Mouse (Mus musculus) G1E (cell line): ENCODE data around the gene Eefsec. TPM values are rescaled to one million over a fixed set of nuclear protein-coding genes. Genes with fewer than 3 reads are reported as not detected.

Experiments
- ATAC-seq: 2 replicates; pipeline ENCODE4 v1.8.0; 2016; ENCODE audit warnings: mild to moderate bottlenecking; ENCODE audit not compliant: insufficient number of reproducible peaks, poor library complexity, low FRiP score, severe bottlenecking; ENCODE audit errors: extremely low read depth
- DNase-seq: peaks from one replicate; pipeline ENCODE4 v3.0.0; 2012; ENCODE audit warnings: low spot score
- H3K27me3 ChIP-seq: 2 replicates; pipeline ENCODE4 v1.6.1; 2012; ENCODE audit warnings: mild to moderate bottlenecking, low read length, inconsistent platforms; ENCODE audit not compliant: insufficient read depth
- H3K36me3 ChIP-seq: replicated peaks from 2 replicates; pipeline ENCODE3; 2012; ENCODE audit warnings: mild to moderate bottlenecking, inconsistent platforms
- H3K4me1 ChIP-seq: 2 replicates; pipeline ENCODE4 v1.6.1; 2012; ENCODE audit warnings: low read depth, low read length, inconsistent platforms, mixed read lengths; ENCODE audit not compliant: insufficient read depth
- H3K4me3 ChIP-seq: 2 replicates; pipeline ENCODE4 v1.5.1; 2012; ENCODE audit warnings: low read depth, mild to moderate bottlenecking, inconsistent platforms, low read length, moderate library complexity, mixed read lengths
- H3K9me3 ChIP-seq: replicated peaks from 2 replicates; pipeline ENCODE4 v1.6.1; 2012; ENCODE audit warnings: inconsistent platforms
- CTCF ChIP-seq: IDR thresholded peaks from 2 replicates; pipeline ENCODE4 v1.5.1; 2012; ENCODE audit warnings: low read depth, low read length, inconsistent platforms, mixed read lengths
- GATA1 ChIP-seq: IDR thresholded peaks from 2 replicates; pipeline ENCODE4 v1.6.1; 2012; ENCODE audit warnings: borderline replicate concordance, low read length, inconsistent platforms, mixed read lengths
- GATA2 ChIP-seq: IDR thresholded peaks from 2 replicates; pipeline ENCODE4 v1.6.1; 2012; ENCODE audit warnings: low read depth, low read length, inconsistent platforms, borderline replicate concordance
- POLR2AphosphoS5 ChIP-seq: IDR thresholded peaks from 2 replicates; pipeline ENCODE4 v1.6.1; 2012; ENCODE audit warnings: low read depth, low read length, inconsistent platforms; ENCODE audit not compliant: insufficient replicate concordance
- TAL1 ChIP-seq: conservative IDR thresholded peaks from 2 replicates; pipeline ENCODE4 v1.6.1; 2012; ENCODE audit warnings: low read depth, low read length, inconsistent platforms, mixed read lengths
- polyA plus RNA-seq: library from polyadenylated mRNA; stranded (reverse); fragments of >175 nt; gene quantifications from 2 replicates; pipeline ENCODE4 v1.2.3, GENCODE M21; 2012
- total RNA-seq, 2 experiments: library from RNA; stranded (forward) in 1 of 2; stranded (reverse) in 1 of 2; fragments of 200-1000 nt in 1 of 2; fragments of >200 nt in 1 of 2; fragmentation: Nextera tagmentation in 1 of 2; gene quantifications; 2 replicates each; pipeline ENCODE4 v1.2.3; 2014 to 2017

Gene Eefsec
- total and polyA plus RNA-seq, 3 experiments, result 12.3 to 50.6 (median 24.7) TPM

DNA sequence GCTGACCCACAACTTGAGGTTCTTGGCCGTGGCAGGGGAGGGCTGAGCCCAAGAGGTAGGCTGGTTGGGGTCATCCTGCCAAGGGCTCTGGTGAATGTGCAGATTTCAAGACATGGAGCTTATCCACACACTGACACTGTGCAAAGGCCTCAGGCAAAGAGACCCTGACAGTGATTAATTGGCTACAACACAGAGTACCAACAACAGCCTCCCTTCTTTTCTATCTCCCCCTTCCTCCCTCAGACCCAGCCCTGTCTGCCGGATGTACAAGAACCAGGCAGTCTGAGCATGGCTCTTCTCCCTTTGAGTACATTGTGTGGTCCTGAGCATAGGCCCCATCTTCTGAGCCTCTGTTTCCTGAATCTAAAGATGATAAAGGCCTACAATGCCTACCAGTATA lies 131.0 kb downstream of the Eefsec start:
- no peak overlapping the region for H3K4me3 ChIP-seq
- H3K27me3 ChIP-seq, result no peaks in the 10 kb centered on the region
- DNase-seq, result no peak
- peaks cover 87% of the 10 kb centered on the region for H3K36me3 ChIP-seq
- ATAC-seq, result no peak
- TF ChIP-seq GATA1 (no peak), CTCF (no peak), GATA2 (no peak), TAL1 (no peak), POLR2AphosphoS5 (no peak)
- H3K9me3 ChIP-seq, result no peaks in the 10 kb centered on the region
- peaks cover 4% of the 10 kb centered on the region for H3K4me1 ChIP-seq

DNA sequence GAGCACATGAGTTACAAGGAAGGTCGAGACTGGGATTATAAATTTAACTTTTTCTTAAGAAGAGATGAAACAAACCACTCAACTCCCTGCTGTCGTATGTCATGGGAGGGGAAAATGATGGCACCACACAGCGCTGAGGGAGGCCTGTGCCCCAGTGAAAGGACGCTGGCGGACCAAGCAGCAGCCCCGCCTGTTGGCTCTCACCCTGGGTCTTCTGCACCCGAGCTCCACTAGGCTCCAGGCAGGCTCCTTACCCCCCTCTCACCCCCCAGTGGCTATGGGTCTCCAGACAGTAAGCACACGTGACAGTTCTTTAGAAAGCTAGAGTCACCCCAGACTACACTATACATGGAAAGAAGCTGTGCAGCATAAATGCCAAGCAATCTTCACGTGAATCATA lies 132.4 kb downstream of the Eefsec start:
- no peaks in the 10 kb centered on the region for H3K27me3 ChIP-seq
- ATAC-seq (no peak), DNase-seq (no peak)
- H3K4me1 ChIP-seq, result no peaks in the 10 kb centered on the region
- no peaks in the 10 kb centered on the region for H3K9me3 ChIP-seq
- H3K36me3 ChIP-seq, result peaks cover 86% of the 10 kb centered on the region
- no peak overlapping the region for H3K4me3 ChIP-seq
- TF ChIP-seq TAL1 (no peak), GATA2 (no peak), POLR2AphosphoS5 (no peak), GATA1 (no peak), CTCF (no peak)

DNA sequence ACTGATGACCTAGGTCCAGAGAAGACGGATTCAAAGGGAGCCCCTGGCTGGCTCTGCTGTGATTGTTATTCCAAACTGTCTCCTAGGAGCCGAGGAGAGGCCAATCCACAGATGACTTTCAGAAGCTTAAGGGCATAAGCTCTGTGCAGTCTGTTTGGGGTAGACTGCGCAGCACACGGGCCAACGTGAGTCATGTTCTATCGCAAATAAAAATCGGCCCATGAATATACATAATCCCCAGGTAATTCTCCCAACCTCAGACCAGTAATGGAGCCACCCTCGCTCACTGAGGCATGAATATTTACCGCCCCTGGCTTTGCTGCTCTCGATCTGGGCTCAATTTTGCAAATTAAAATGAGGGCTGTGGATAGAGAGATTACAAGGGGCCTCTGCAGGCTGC lies 134.7 kb downstream of the Eefsec start:
- Histone ChIP-seq H3K36me3 (peaks cover 82% of the 10 kb centered on the region), H3K27me3 (no peaks in the 10 kb centered on the region), H3K9me3 (no peaks in the 10 kb centered on the region), H3K4me3 (no peak overlapping the region), H3K4me1 (peaks cover 5% of the 10 kb centered on the region)
- TF ChIP-seq CTCF, result no peak
- no peak for TF ChIP-seq GATA1
- TF ChIP-seq POLR2AphosphoS5, result no peak
- no peak for TF ChIP-seq TAL1
- no peak for DNase-seq
- ATAC-seq, result no peak

DNA sequence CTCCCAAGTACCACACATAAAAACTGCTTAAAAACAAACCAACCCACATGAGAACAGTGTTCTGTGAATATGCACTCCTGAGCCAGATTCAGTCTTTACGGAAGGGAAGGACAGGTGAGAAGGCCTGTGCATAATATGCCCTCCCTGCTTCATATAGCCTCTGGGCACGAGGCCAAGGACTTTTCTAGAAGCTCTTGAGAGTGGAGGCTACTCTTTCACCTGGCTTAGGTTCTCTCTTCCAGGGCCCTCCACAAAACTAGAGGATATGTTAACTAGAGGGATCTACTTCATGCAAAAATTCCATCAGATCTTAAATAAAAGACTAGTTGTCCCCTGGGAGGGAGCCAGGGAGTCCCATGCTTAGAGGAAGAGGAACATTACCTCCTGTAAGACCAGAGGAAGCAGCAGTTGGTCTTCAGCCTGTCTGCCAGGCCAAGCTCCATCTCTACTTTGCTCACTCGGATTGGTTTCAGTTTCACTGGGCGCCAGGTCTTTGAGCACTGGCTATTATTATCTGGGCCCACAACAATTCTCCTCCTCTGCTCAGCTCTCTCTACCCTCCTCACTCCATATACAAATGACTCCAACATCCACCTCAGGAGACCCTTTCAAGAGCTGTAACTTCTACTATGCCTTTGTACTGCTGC lies 140.1 kb downstream of the Eefsec start:
- H3K9me3 ChIP-seq, result no peaks in the 10 kb centered on the region
- peaks cover 5% of the 10 kb centered on the region for H3K4me1 ChIP-seq
- TF ChIP-seq GATA1, result no peak
- no peak for TF ChIP-seq TAL1
- no peak for TF ChIP-seq CTCF
- TF ChIP-seq GATA2, result no peak
- no peak for TF ChIP-seq POLR2AphosphoS5
- ATAC-seq, result no peak
- DNase-seq, result no peak
- no peak overlapping the region for H3K4me3 ChIP-seq
- H3K36me3 ChIP-seq, result peaks cover 77% of the 10 kb centered on the region
- no peaks in the 10 kb centered on the region for H3K27me3 ChIP-seq

DNA sequence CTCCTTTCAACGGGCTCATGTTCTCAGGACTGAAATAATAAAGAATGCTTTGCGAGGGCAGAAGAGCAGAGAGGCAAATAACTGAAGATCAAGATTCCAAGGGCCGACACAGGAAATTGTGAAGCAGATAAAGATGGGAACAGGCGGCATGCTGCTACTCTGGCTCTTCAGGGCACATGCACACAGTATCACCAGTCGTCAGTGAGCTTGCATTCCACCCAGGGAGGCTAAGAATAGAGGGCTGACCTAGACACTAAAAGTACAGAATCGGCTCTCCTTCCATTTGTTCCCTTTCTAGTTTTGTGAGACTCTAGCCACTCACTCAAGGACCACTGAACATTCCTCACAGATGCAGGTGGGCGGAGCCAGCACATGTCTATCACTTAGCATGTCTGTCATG lies 145.1 kb downstream of the Eefsec start:
- no peak for ATAC-seq

DNA sequence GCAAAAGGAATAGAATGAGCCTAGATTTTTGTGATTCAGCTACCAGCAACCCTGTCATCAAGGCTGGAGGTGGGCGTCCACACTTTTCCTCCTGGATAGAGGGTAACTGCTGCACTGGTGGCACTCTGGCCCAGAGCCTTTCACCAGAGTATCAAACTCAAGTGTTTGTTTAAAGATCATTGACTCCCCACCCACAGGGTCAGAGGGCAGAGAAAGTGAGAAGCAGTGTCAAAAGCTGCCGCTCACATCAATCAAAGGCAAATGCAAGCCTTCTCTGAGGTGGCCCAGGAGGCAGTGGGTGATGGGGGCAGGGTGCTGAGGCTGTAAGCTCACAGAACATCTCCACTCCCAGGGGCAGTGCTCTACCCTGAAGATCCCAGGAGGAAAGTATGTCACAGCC lies 146.8 kb downstream of the Eefsec start:
- H3K4me1 ChIP-seq, result no peaks in the 10 kb centered on the region
- no peaks in the 10 kb centered on the region for H3K9me3 ChIP-seq
- H3K36me3 ChIP-seq, result peaks cover 88% of the 10 kb centered on the region
- TF ChIP-seq TAL1, result no peak
- no peak for TF ChIP-seq GATA1
- TF ChIP-seq CTCF, result no peak
- no peak for TF ChIP-seq POLR2AphosphoS5
- no peak for TF ChIP-seq GATA2
- DNase-seq (no peak), ATAC-seq (no peak)
- H3K4me3 ChIP-seq, result no peak overlapping the region
- H3K27me3 ChIP-seq, result no peaks in the 10 kb centered on the region

More for the DNA sequence above, 145.1 kb downstream of the Eefsec start:
- Histone ChIP-seq H3K27me3 (no peaks in the 10 kb centered on the region), H3K4me1 (no peaks in the 10 kb centered on the region), H3K4me3 (no peak overlapping the region), H3K9me3 (no peaks in the 10 kb centered on the region), H3K36me3 (peaks cover 82% of the 10 kb centered on the region)
- TF ChIP-seq GATA2 (no peak), CTCF (no peak)
- DNase-seq, result no peak

DNA sequence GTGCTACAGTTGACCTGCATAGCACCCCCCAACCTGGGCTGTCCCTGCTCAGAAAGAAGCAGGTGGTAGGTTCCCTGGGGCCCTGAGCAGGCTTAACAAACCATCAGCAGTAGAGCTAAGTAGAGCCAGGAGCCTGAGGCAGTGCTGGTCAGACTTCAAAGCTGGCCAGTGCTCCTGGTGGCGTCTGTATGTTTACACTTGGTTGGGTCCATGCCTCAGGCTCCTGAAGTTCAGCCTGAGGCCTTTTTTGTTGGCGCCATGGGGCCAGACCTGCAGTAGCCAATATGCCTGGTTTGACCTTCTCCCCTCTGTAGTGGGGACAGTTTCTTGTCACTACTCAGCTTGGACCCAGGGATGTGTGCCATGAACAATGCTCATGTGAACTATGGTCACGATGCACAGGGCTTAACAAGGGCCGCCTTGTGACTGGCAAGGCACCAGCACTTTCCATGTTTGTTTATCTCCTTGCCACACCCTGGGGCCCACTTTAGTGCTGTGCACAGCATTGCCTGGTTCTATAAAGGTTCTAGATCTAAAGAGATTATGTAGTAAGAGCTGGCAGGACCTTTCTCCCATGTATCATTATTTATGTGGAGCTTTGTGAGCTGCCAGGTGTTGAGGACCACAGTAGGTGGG lies 153.9 kb downstream of the Eefsec start:
- Histone ChIP-seq H3K4me3 (no peak overlapping the region), H3K4me1 (peaks cover 15% of the 10 kb centered on the region), H3K36me3 (peaks cover 79% of the 10 kb centered on the region), H3K9me3 (no peaks in the 10 kb centered on the region), H3K27me3 (no peaks in the 10 kb centered on the region)
- no peak for DNase-seq
- ATAC-seq, result no peak
- TF ChIP-seq POLR2AphosphoS5, result no peak
- TF ChIP-seq GATA1, result no peak
- no peak for TF ChIP-seq GATA2
- TF ChIP-seq CTCF, result no peak
- TF ChIP-seq TAL1, result no peak
